In the genomic region with DNA sequence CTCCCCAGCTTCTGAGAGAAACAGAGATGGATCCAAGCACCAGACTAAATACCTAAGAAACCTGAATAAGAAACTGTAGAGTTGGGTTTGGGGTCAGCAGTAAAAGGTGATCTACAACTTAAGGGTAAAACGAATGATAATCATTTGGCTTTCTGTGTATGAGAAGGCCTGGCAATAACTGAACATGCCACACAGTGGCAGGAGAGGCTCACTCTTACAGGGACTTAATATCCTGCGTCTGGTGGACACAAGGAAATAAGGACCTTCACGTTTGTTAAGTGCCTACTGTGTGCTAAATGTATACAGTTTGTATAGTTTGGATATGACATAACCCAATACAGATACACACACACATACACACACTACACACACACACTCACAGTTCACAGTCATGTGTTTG, we compare ENCODE assay signal across 17 mouse cellular contexts. TPM values are rescaled to one million over a fixed set of nuclear protein-coding genes. Genes with fewer than 3 reads are reported as not detected.
A peak's percentile ranks its signal among the peaks of the same experiment; 100 is the strongest.
DNase-seq lines count a peak whose midpoint lies in the region; ATAC-seq and TF ChIP-seq lines count a peak whose summit lies in the region.
"Had no signal": no experiment of that assay in that cellular context is flagged by ENCODE, and none has a peak within 500 bp of the region (broad histone marks: within the 10 kb centered on the region; RNA-seq: fewer than 3 reads in every experiment).

No protein-coding gene starts in this region.

- no peak overlapping the region for H3K9ac ChIP-seq in hindbrain, postnatal 0 days (replicated peaks; ENCODE audit: low read length)
- H3K9ac ChIP-seq in hindbrain, embryonic 12.5 days = no peak overlapping the region
- H3K9ac ChIP-seq in lung, postnatal 0 days (replicated peaks; ENCODE audit: low read depth) = no peak overlapping the region
- H3K9ac ChIP-seq: embryonic facial prominence, embryonic 13.5 days; forebrain, embryonic 13.5 days; liver, embryonic 13.5 days had no signal

- no peak overlapping the region for H3K4me3 ChIP-seq in hindbrain, postnatal 0 days (ENCODE audit: low read length)
- H3K4me3 ChIP-seq in hindbrain, embryonic 12.5 days = no peak overlapping the region
- H3K4me3 ChIP-seq in lung, postnatal 0 days (ENCODE audit: low read depth, low read length) = no peak overlapping the region
- H3K4me3 ChIP-seq: embryonic facial prominence, embryonic 13.5 days; forebrain, embryonic 13.5 days; liver, embryonic 13.5 days had no signal

- H3K36me3 ChIP-seq in hindbrain, postnatal 0 days (ENCODE audit: insufficient read depth, low read length) = no peaks in the 10 kb centered on the region
- H3K36me3 ChIP-seq in hindbrain, embryonic 12.5 days = no peaks in the 10 kb centered on the region
- no peaks in the 10 kb centered on the region for H3K36me3 ChIP-seq in lung, postnatal 0 days (ENCODE audit: insufficient read depth, low read length)
- H3K36me3 ChIP-seq: embryonic facial prominence, embryonic 13.5 days; liver, embryonic 13.5 days had no signal

- H3K27ac ChIP-seq in hindbrain, postnatal 0 days = no peak overlapping the region
- no peak overlapping the region for H3K27ac ChIP-seq in hindbrain, embryonic 12.5 days
- H3K27ac ChIP-seq in lung, postnatal 0 days (ENCODE audit: low read length) = no peak overlapping the region
- H3K27ac ChIP-seq: embryonic facial prominence, embryonic 13.5 days; forebrain, embryonic 13.5 days; liver, embryonic 13.5 days had no signal

- peak; percentile 88 for TF ChIP-seq CTCF in hindbrain, postnatal 0 days (IDR thresholded peaks at IDR 0.05; ENCODE audit: low read depth)
- peak; percentile 67 for TF ChIP-seq CTCF in lung, postnatal 0 days (IDR thresholded peaks at IDR 0.05)
- peak; percentile 61; the same call in 1 of the 2 replicates for TF ChIP-seq CTCF in brain, embryonic 14.5 days (IDR thresholded peaks at IDR 0.05; ENCODE audit: borderline replicate concordance, extremely low read depth, insufficient read depth, insufficient read length)

- TF ChIP-seq POLR2A in brain, embryonic 14.5 days (IDR thresholded peaks at IDR 0.05; ENCODE audit: borderline replicate concordance, extremely low read depth, insufficient read depth, insufficient read length, poor library complexity, severe bottlenecking) = no peak

- WGBS in hindbrain, postnatal 0 days = 55% methylated on average over 3 of the region's 3 CpGs
- WGBS in hindbrain, embryonic 12.5 days = 64% methylated on average over 3 of the region's 3 CpGs
- WGBS in lung, postnatal 0 days = 49% methylated on average over 3 of the region's 3 CpGs

- ATAC-seq in hindbrain, postnatal 0 days = 0 out of 2 replicates have a peak, but pooled peaks have one; percentile 41
- ATAC-seq in hindbrain, embryonic 12.5 days (ENCODE audit: low FRiP score) = no peak
- no peak for ATAC-seq in lung, postnatal 0 days
- ATAC-seq: forebrain, embryonic 13.5 days had no signal

- DNase-seq in cerebellum, postnatal 14 days = peak; percentile 51
- DNase-seq in cerebellum, adult 9-11 months = no peak
- peak; percentile 67 for DNase-seq in hindbrain, postnatal 0 days (ENCODE audit: low spot score)
- DNase-seq in lung, postnatal 0 days (ENCODE audit: low spot score) = peak; percentile 22
- DNase-seq in lung, postnatal 14 days = no peak
- peak; percentile 47 for DNase-seq in brain, embryonic 14.5 days (ENCODE audit: low read depth)
- DNase-seq in heart, adult 8-10 months (ENCODE audit: low spot score) = no peak
- DNase-seq: B cell, adult 2 months; heart, adult 11 months; heart, postnatal 36 days; liver, embryonic 13.5 days; thymus, adult 2 months had no signal

- H3K4me1 ChIP-seq in hindbrain, postnatal 0 days (ENCODE audit: insufficient read depth, low read length) = no peaks in the 10 kb centered on the region
- no peaks in the 10 kb centered on the region; the same call in 1 of the 2 replicates for H3K4me1 ChIP-seq in hindbrain, embryonic 12.5 days
- no peaks in the 10 kb centered on the region for H3K4me1 ChIP-seq in lung, postnatal 0 days (ENCODE audit: insufficient read depth, low read depth, low read length)
- H3K4me1 ChIP-seq: forebrain, embryonic 13.5 days; liver, embryonic 13.5 days had no signal

- H3K4me2 ChIP-seq in hindbrain, postnatal 0 days (ENCODE audit: low read depth, low read length) = no peak overlapping the region
- no peak overlapping the region for H3K4me2 ChIP-seq in hindbrain, embryonic 12.5 days (replicated peaks)
- H3K4me2 ChIP-seq in lung, postnatal 0 days (replicated peaks; ENCODE audit: low read depth, low read length) = no peak overlapping the region
- H3K4me2 ChIP-seq: embryonic facial prominence, embryonic 13.5 days; forebrain, embryonic 13.5 days; liver, embryonic 13.5 days had no signal

- TF ChIP-seq EP300 in lung, postnatal 0 days (IDR thresholded peaks at IDR 0.05) = no peak

- H3K9me3 ChIP-seq in hindbrain, postnatal 0 days (ENCODE audit: low read length) = no peaks in the 10 kb centered on the region
- no peaks in the 10 kb centered on the region for H3K9me3 ChIP-seq in hindbrain, embryonic 12.5 days (replicated peaks)
- no peaks in the 10 kb centered on the region for H3K9me3 ChIP-seq in lung, postnatal 0 days (ENCODE audit: low read length)
- H3K9me3 ChIP-seq: embryonic facial prominence, embryonic 13.5 days; forebrain, embryonic 13.5 days; liver, embryonic 13.5 days had no signal

- no peaks in the 10 kb centered on the region for H3K27me3 ChIP-seq in hindbrain, postnatal 0 days (ENCODE audit: insufficient read depth, low read length)
- H3K27me3 ChIP-seq in hindbrain, embryonic 12.5 days = 0 out of 2 replicates have a peak, but pooled peaks cover 4% of the 10 kb centered on the region
- H3K27me3 ChIP-seq in lung, postnatal 0 days (replicated peaks; ENCODE audit: insufficient read depth, low read length) = no peaks in the 10 kb centered on the region
- H3K27me3 ChIP-seq: embryonic facial prominence, embryonic 13.5 days; forebrain, embryonic 13.5 days; liver, embryonic 13.5 days had no signal

RNA-seq across cellular contexts. Expression of gene D430019H16Rik, which starts 21.8 kb away (rescaled TPM):
- total RNA-seq in hindbrain, postnatal 0 days (2014; rRNA removed) = 140 TPM in 2 replicates
- 8.6 and 8.9 TPM in 2 replicates for polyA plus RNA-seq in hindbrain, postnatal 0 days (2015; fragmentation: Nextera tagmentation; extraction: Ambion mirVana)
- polyA plus RNA-seq in hindbrain, embryonic 12.5 days (2016; fragmentation: Nextera tagmentation; extraction: Ambion mirVana) = 7.0 and 8.1 TPM in 2 replicates
- 0.54 and 0.67 TPM in 2 replicates for polyA plus RNA-seq in lung, postnatal 0 days (2015; fragmentation: Nextera tagmentation; extraction: Ambion mirVana)
- polyA plus RNA-seq in brain, embryonic 14.5 days (2012; rRNA removed) = 90.3 and 133 TPM in 2 replicates
- under 1 TPM; 0.11 to 0.41 (median 0.13) TPM for total RNA-seq in heart, adult 8-10 months (2022)
- total RNA-seq: megakaryocyte-erythroid progenitor cell, adult 5-6 weeks; MEL had no signal

Comparison
In these comparisons a context has a peak if more than half of its experiments do, and no peak if none do; other contexts are left out.
1. DNase-seq: peak in cerebellum, postnatal 14 days (2 of 2), hindbrain, postnatal 0 days (single experiment), lung, postnatal 0 days (single experiment) and brain, embryonic 14.5 days (single experiment); none in cerebellum, adult 9-11 months (single experiment), lung, postnatal 14 days (single experiment) and heart, adult 8-10 months (single experiment).
2. Peak in every context shown above with its lines, with median percentiles within 50 percentile points of each other: CTCF ChIP-seq.